Mouse (Mus musculus): ENCODE results near the gene Mrpl16.

The Mrpl16 gene

DNA sequence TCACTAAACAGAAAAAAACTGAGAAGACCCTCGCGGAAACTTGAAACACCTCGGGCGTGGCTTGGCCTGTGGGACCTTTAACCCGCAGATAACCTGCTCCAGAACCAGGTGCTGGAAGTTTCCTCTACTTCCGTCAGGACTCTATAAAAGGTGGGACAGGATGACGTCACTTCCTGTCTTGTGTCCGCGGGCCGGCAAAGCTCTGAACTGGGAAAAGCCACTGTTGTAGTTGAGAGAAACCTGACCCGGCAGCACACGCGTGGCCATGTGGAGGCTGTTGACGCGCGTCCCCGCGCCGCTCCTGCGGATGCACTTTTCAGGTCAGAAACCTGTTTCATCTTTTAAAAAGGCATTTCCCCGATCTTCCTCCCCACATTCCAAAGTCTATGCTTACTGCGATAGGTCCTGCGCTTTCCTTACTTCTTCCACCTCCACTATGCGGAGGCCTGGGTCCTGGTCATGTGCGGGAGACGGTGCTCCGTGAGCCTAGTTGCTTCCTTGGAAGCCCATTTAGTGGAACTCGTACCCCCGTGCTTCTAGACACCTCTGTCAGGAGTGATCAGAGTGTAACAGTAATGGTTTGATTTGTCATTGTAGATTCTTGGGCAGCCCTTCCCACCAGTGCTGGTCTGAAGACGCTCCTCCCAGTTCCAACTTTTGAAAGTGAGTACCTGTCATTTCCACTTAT, at the start of gene Mrpl16:
Gene Mrpl16 (plus strand): TSS at position 187 of the 688 bp plus-strand sequence.
- peak; percentile 87 to 97 for DNase-seq

DNA sequence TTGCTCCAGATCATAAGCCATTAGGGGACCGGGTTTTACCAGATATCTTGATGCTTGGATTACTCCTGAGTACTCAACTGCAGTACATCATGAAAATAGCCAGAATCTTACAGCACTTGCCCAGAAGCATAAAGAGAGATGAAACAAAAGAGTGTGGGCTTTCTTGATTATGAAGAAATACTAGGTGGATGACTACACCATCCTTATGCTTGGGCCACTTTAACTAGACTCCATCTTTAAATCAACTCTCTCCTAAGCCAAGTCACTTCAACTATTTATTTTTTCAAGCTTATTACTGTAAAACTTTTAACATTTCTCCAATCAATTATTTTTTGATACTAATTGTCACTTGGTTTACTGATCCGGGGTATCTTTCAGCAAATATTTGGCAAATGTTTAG, 46.3 kb upstream of the Mrpl16 start:
- no peak for DNase-seq

DNA sequence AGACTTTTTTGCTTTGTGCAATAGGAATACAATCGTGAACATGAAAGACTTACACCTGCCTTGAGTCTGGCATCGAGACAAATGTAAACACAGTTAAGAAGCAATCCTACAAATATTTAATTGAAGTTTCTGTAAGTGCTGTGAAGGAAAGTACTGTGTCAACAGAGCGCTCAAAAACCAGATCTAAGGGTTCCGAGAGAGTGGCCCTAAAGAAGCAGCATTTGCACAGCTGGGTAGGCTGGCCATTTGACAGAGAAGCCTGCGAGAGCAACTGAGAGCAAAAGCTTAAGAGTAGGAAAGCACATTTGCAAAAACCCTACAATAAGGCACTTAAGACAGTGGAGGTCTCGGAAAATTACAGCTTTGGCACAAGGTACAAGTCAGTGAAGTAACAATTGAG, 45.9 kb upstream of the Mrpl16 start:
- DNase-seq: no peak

DNA sequence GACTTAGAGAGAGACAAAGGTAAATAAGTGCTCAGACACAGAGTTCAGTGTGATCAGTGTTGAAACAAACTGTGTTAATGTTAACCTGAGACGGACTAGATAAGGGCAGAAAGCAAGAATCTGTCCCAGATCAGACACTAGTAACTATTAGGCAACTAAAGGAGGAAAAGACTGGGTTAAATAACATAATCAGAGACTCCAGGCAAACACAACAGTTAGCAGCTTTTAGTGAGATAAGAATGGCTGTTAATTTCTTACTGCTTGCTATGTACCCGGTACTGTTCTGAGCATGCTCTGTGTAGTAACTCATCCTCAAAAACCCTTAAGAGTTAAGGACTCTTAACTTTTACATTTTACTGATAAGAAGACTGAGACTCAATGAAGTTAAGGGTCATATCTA, 44.3 kb upstream of the Mrpl16 start:
- DNase-seq: no peak

DNA sequence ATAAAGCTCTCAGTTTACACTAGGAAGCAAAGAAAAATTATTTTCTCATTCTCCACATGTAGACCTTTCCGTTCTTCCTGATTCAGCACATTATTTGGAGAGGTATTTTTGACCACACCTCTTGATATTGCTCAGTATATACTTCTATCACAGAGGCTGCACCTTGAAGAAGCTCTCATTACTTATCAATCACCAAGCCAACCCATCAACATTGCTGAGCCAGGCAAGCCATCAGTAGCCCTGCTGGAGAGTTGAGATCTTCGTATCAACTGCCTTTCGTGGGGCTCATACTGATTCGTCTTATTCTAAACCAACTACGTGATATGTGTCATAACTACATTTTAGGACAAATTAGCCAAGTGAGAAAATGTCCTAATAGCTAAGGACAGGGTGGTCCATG, 42.9 kb upstream of the Mrpl16 start:
- no peak for DNase-seq

DNA sequence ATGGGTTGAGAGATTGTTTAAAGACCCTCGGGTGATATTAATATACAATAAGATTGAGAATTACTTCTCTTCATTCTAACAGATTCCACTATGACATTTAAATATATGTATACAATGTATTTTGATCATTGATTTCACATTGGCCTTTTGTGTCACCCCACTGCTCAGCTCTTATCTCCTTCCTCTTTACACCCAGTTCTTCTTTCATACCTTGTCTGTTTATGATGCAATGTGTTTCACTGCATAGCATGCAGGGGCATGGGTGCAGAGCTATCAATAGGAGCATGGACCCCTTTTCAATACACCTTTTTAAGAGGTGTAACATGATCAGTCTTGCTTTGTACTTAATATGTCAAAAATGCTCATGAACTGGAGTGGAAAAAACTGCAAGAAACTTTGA, 39.9 kb upstream of the Mrpl16 start:
- DNase-seq: no peak

DNA sequence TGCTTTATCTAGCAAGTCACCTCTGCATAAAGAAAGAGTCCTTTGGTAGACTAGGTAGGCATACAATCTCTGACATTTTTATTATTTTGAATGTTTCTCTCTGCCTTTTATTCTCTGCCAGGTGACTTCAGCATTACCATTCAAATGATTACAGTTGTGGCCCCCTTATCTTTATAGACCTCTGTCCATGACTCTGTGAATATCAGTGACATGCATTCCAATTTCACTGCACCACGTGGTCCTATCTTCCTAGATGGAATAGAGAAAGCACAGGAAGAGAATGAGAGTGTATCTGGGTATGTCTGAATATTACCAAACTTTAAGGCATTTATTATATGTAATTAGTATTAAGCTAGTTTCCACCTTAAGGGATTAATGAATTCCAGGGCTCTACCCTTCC, 33.7 kb upstream of the Mrpl16 start:
- DNase-seq: no peak

DNA sequence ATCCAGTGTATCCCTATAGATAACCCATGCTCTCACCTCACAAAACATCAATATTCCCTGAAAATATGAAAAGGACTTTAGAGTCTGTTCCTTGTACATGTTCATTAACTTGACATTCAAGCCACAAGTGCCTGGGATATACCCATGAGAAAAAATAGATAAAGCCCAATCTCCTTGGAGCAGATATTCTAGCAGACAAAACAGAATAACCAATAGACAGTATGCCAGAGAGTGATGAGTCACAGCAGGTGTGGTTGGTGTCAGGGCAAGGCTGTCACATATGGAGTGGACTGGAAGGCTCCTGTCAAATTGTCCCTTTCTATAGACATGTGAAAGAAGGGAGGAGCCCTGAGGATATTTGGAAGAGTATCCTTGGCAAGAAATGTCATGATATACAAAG, 24.5 kb upstream of the Mrpl16 start:
- no peak for DNase-seq

DNA sequence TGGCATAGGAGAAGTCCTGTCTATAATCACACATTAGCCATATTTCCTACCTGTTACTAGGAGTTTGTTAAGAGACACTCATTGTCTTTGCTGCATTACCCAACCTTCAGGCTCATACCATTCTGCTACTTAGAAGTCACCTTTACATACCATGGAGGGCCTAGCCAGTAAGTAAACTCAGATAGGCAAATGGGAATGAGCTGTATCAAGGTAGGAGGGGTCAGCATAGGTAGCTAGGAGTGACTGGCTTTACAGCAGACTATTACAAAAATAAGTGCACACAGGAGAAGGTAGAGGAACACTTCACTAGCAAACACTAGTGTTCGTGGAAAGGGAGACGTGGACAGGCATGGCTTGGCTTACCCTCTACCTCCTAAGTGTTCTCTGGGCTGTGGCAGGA, 22.9 kb upstream of the Mrpl16 start, which contains the start of gene Gif:
Gene Gif (plus strand): TSS at position 257 of the 400 bp plus-strand sequence.
- DNase-seq: no peak

DNA sequence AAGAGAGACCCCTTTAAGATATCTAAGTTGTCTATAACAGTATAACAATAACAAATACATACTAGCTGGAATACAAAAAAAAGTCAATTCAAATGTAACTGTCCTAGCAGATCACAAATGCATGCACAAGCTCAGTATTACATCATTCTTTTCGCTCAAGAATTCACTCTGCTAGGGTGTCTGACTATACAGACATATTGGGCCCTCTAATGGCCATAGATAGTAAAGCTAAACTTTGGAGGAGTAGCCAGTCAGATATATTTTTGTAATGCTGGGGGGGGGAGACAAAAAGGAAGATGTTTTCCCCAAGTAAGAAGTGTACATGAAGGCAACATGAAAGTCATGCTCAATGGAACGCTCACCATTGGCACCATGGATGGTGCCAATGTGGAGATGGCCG, 5.1 kb upstream of the Mrpl16 start:
- DNase-seq: no peak

DNA sequence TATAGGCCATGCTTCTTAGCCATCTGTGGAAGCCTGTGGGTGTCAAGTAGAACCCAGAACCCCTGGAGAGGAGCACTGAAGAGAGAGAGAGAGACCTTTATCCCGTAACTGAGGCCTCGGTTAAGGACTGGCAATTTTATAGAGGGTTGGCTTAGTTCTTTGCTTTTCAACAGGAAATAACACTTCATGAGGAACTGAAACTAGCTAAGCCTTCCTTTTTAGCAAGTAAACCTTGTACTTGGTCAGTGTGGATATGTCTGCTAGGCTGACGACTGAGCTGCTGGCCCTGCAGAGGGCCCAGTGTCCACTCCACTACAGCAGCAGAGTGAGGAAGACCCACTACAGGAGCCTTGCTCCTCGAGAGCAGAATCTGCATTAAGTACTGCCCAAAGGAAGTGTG, 3.8 kb upstream of the Mrpl16 start:
- no peak for DNase-seq

DNA sequence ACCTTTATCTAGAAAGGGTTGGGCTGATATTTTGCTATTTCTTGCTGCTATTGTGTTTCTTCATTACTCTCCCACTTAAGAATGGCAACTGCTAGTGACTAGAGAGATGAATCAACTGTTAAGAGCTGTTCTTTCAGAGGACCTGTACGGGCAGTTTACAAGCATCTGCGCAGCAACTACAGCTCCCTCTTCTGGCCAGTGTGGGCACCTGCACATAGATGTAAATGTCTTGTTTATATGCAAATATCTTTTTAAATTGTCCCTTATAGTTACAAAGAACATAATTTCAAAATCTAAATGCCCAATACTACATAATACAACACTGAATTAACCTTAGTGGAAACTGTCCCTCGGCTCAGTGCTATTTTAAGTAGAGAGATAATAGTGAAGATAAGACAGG, 2.0 kb upstream of the Mrpl16 start:
- DNase-seq: no peak

DNA sequence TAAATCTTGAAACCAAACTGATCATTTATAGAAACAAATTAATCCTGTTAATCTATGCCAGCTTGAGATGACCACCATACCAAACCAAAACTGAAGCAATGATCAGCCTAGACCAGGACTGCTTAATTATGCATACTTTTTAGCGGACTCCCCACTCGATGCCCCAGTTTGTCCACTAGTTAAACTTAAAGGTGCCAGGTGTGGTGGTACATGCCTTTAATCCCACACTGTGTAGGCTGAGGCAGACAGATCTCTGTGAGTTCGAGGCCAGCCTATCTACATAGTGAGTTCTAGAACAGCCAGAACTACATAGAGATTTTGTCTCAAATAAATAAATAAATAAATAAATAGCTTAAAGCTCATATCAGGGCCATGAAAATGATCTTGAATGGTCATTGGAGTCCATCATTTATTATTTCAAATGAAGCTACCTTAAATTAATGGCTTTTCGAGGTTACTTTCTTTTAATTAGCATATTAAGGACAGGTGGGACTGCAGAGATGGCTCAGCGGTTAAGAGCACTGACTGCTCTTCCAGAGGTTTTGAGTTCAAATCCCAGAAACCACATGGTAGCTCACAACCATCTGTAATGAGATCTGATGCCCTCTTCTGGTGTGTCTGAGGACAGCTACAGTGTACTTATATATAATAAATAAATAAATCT, 802 bp upstream of the Mrpl16 start:
- DNase-seq: no peak

DNA sequence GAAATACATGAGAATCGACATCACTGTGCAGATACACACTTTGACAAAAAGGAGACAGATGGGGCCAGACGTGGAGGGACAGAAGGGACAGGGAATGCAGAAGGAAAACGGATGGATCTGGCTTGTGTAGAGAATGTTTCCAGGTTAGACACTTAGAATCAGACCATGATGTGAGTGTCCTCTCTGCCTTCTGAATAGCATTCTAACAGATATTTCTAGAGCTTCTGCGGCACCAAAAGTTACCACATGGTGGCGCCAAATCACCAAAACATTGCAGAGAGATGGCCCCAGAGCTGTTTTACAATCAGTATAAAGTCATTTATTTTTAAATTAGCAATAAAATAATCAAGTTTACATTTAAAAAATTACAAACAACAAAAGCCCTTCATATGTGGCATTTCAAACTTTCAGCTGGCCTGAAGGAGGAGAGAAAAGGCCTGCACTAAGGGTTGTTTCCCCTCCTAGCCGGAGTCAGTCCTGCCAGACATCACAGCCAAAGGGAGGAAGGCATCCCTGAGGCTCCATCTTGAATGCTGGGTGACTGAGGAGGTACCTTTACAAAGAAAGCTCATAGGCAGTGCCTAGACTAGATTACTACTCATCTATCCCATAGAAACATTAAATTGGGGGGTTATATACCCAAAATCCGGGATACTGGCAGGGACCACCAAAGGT, 7.1 kb downstream of the Mrpl16 start:
- DNase-seq: peak; percentile 60 to 74

DNA sequence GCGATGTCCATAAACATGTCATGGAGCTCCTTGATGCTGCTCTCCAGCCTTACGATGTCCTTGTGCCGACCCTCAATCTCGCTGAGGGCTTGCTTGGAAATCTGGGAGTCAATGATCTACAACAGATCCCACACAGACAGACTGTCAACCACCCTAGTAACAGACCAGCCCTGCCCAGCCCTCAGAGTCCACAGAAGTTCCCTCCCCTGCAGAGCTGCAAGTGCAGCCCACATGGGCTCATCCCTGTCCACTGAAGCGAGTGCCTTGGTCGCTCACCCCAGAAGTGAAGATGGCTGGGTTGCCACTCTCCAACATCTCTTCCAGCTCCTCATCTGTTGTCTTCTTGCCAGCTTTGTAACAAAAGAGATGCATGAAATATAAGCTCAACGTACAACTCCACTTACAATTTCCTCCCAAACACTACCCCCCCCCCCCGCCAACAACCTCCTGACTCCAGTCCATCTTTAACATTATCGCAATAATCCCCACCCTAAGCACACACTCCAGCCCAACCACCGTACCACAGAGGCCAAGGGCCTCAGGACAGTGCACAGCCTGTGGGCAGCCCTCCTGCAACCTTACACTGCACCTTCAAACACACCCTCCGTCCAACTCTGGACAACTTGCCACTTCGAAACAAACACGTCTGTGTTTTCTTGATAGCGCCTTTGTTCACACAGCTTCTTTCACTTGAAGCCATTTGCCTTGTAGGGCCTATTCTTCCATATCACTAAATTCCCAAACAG, 15.4 kb downstream of the Mrpl16 start:
- DNase-seq: no peak

DNA sequence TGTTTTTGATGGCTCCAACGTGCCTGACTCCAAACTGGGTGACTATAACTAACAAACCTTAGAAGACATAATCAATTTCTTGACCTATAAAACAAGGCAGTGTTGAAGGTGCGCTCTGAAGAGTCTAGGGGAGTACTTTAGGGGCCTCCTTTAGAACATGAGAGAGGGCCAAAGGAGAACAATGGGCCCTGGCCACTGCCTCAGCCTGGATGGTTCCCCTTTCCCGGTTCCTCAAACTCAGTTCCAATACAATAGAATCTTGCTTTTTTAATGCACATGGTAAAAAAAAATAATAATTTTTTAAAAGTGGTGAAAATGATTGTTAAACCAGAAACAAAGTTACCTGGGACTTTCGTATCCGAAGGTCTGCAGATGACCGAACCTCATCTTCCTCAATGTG, 17.6 kb downstream of the Mrpl16 start:
- DNase-seq: no peak

DNA sequence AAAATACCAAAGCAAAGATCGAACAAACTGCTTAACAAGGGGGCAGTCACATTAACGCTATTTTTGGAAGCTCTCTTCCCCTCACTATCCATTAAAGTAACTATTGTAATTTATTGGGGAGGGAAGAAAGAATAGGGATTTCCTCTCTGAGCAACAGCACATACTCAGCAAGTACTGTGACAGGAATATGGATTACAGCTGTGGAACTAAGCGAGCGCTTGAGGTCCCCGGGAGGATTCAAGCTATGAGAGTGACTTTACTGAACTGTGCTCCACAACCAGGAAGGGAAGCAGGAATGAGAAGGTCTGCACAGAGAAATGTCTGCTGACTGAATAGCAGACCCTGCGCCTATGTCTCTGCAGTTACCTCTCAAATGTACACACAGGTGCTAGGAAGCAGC, 18.7 kb downstream of the Mrpl16 start:
- no peak for DNase-seq

DNA sequence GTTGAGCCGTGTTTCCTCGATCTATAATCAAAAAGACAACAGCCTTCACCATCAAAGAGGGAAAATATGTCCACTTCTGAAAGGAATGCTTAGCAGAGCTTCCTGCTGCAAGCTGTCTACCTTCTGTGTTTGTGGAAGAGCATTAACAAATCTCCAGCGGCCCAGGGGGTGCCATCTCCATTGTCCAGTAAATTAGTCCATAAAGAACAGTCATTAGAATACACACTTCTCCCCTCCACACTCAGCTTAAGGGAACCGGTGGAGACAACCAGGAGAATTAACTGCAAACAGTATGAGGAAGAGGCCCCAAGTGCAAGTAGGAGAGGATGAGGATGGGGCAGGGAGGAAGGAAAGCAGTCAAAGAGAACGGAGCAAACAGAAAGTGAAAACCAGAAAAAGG, 21.6 kb downstream of the Mrpl16 start:
- no peak for DNase-seq

DNA sequence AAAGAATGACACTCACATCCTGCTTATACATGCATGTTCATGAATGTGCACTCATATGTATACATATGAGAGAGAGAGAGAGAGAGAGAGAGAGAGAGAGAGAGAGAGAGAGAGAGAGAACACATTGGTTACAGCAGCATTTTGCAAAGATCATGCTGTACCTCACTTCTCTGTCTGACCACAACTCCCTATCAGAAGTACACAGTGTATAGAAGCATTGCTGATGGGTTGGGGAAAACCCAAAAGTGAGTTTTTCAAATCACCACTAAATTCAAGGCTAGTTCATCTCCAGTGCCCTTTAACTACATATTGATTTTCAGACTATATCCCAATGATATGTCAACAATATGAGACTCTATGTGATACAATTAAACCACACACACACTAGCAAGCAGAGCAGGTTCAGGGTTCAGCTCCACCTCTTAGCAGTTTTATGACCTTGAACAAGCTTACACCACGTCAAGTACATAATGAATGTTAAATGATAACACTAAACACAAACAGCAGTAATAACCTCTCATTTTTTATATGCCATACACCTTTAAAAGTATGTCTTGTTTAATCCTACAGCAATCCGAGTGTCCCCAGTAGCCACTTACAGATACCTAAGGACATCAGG, 23.7 kb downstream of the Mrpl16 start:
- DNase-seq: no peak

DNA sequence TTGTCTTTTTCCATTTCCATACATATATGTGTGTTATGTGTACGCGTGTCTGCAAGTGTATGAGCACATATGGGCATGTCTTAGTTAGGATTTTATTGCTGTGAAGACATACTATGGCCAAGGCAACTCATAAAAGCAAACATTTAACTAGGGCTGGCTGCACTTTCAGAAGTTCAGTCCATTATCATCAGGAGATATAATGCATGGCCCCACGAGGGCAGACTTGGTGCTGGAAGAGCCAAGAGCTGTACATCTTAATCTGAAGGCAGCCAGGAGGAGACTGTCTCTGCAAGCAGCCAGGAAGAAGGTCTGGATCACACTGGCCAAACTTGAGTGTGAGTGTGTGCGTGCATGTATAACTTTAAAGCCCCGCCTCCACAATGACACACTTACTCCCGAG, 24.3 kb downstream of the Mrpl16 start:
- no peak for DNase-seq

DNA sequence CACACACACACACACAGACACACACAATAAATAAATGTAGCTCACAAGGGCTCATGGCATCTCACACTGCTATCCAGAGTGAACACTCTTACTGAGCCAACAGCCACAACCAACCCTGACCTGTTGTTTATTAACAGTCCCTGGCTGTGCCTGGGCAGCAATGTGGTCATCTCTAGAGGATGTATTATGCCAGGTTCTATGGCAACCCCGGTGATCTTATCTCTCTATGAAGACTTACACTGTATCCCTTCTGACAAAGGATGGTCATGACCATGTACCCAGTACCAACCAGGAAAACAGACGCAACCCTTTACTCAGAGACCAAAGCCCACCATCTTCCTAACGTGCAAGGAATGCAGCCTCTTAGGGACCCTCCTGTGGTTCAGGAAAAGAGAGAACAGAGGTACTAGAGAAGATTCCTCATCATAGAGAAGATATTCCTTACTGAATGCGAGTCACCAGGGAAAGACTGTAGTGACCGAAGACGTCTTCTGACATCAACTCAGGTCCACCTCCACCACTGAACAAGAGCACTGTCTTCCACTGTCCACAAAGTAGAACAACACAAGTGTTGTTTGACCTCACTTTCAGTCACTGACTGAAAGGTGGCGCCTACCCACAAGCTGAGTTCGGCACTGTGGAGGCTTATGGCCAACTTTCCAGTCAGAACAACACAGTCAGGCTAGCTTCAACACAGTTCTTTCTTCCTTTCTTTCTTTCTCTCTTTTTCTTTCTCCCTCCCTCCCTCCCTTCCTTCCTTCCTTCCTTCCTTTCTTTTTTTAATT, 30.5 kb downstream of the Mrpl16 start:
- no peak for DNase-seq

DNA sequence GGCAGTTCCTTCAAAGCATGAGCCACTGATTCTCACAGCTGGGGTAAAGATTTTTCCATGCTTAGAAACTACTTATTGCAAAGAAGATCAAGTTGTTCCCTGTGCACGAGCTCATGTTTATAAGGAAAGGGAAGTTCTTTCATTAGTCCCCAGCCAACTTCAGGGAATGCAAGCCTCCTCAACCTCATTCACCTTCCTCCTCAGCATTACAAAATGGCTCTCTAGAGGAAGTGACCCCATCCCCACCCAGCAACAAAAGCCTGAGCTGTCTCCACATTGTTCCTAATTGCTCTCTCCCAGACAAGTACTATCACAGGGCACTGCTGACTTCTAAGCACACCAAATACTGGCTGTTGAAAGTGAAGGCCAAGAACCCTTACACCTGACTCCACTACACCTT, 34.2 kb downstream of the Mrpl16 start:
- DNase-seq: no peak

Measured in cerebellum, postnatal 36 days (tissue).